In the genomic region with DNA sequence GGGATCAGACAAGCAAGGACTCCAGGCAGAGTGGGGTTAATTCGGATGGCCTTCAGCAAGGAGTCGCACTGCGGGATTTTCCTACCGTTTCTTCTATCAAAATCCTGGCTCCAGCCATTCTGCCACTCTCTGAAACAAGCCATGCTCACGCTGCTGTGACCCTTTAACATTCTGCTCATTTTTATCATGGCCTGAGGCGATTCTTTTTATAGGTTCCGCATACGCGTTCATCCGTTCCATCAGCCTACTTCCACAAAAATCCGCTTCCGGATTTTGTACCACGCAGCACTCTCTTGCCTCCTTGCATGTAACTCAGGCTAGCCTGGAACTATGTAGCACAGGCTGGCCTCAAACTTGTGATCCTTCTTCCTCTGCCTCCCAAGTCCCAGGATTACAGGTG, we compare ENCODE assay signal across 8 mouse cellular contexts. TPM values are rescaled to one million over a fixed set of nuclear protein-coding genes. Genes with fewer than 3 reads are reported as not detected.
DNase-seq lines count a peak whose midpoint lies in the region; ATAC-seq and TF ChIP-seq lines count a peak whose summit lies in the region.

No protein-coding gene starts in this region.

- POLR2A ChIA-PET in Patski (lab: Charles Lee) = interaction anchor here (0.8 to 1.2 kb wide), 2 partner anchors 14 to 97 kb away, joined by 4 to 5 read pairs; no protein-coding TSS in a partner anchor

- peak overlapping the region; percentile 81 for H3K9ac ChIP-seq in forebrain, embryonic 15.5 days (replicated peaks)
- H3K9ac ChIP-seq in liver, embryonic 15.5 days = peak overlapping the region; percentile 55; the same call in 1 of the 2 replicates
- H3K9ac ChIP-seq in neural tube, embryonic 15.5 days (replicated peaks) = peak overlapping the region; percentile 92

- H3K4me3 ChIP-seq in forebrain, embryonic 15.5 days = peak overlapping the region; percentile 78
- H3K4me3 ChIP-seq in liver, embryonic 15.5 days (replicated peaks) = peak overlapping the region; percentile 67
- peak overlapping the region; percentile 79 for H3K4me3 ChIP-seq in neural tube, embryonic 15.5 days (replicated peaks)

- CTCF ChIA-PET in Patski (lab: Charles Lee) = interaction anchor here (0.9 to 2.1 kb wide), 2 partner anchors 12 to 173 kb away, joined by 3 to 5 read pairs; no protein-coding TSS in a partner anchor

- TF ChIP-seq CTCF in Patski (IDR thresholded peaks at IDR 0.05) = no peak

- peak overlapping the region; percentile 92 for H3K27ac ChIP-seq in forebrain, embryonic 15.5 days (replicated peaks)
- no peak overlapping the region for H3K27ac ChIP-seq in liver, embryonic 15.5 days (replicated peaks)
- peak overlapping the region; percentile 98 for H3K27ac ChIP-seq in neural tube, embryonic 15.5 days (replicated peaks)

- no peaks in the 10 kb centered on the region for H3K27me3 ChIP-seq in Patski
- no peaks in the 10 kb centered on the region for H3K27me3 ChIP-seq in forebrain, embryonic 15.5 days
- H3K27me3 ChIP-seq in liver, embryonic 15.5 days = peaks cover 30% of the 10 kb centered on the region
- peaks cover 5% of the 10 kb centered on the region; the same call in 1 of the 2 replicates for H3K27me3 ChIP-seq in neural tube, embryonic 15.5 days (replicated peaks)

- ATAC-seq in Patski = peak; percentile 2
- no peak; the same call in 1 of the 2 replicates for ATAC-seq in forebrain, embryonic 15.5 days (replicated peaks)
- ATAC-seq in liver, embryonic 15.5 days (ENCODE audit: insufficient read depth) = no peak
- ATAC-seq in neural tube, embryonic 15.5 days (ENCODE audit: low FRiP score) = peak; percentile 21

- H3K4me1 ChIP-seq in forebrain, embryonic 15.5 days = peaks cover 14% of the 10 kb centered on the region
- peaks cover 23% of the 10 kb centered on the region for H3K4me1 ChIP-seq in liver, embryonic 15.5 days (replicated peaks)
- peaks cover 22% of the 10 kb centered on the region for H3K4me1 ChIP-seq in neural tube, embryonic 15.5 days

- H3K9me3 ChIP-seq in forebrain, embryonic 15.5 days = no peaks in the 10 kb centered on the region
- no peaks in the 10 kb centered on the region for H3K9me3 ChIP-seq in liver, embryonic 15.5 days (replicated peaks)
- H3K9me3 ChIP-seq in neural tube, embryonic 15.5 days (replicated peaks) = no peaks in the 10 kb centered on the region

- 5% methylated on average over 13 of the region's 13 CpGs for WGBS in forebrain, embryonic 15.5 days
- WGBS in liver, embryonic 15.5 days (ENCODE audit: insufficient replicate concordance) = 3% methylated on average over 13 of the region's 13 CpGs
- 5% methylated on average over 13 of the region's 13 CpGs for WGBS in neural tube, embryonic 15.5 days

- no peaks in the 10 kb centered on the region for H3K36me3 ChIP-seq in forebrain, embryonic 15.5 days
- H3K36me3 ChIP-seq in liver, embryonic 15.5 days (replicated peaks) = no peaks in the 10 kb centered on the region
- H3K36me3 ChIP-seq in neural tube, embryonic 15.5 days = peaks cover 13% of the 10 kb centered on the region

- in situ Hi-C loops in Patski (cut with MboI; ENCODE audit: low pct_unique_long_range_greater_than_20kb) = no loop called here

- H3K4me2 ChIP-seq in forebrain, embryonic 15.5 days (replicated peaks) = peak overlapping the region; percentile 93
- H3K4me2 ChIP-seq in liver, embryonic 15.5 days = peak overlapping the region; percentile 94
- peak overlapping the region; percentile 98 for H3K4me2 ChIP-seq in neural tube, embryonic 15.5 days

- DNase-seq in layer of hippocampus, adult 11-12 months (ENCODE audit: low spot score) = peak; percentile 62
- no peak for DNase-seq in layer of hippocampus, adult 9-10 months (ENCODE audit: low spot score)
- no peak for DNase-seq in Patski (ENCODE audit: low read depth, low spot score)
- no peak for DNase-seq in urinary bladder, postnatal 14 days (ENCODE audit: low spot score)
- DNase-seq in cerebellum, postnatal 36 days = no peak

RNA-seq across cellular contexts. Expression of a gene that starts 0.5 kb away (rescaled TPM):
- polyA plus RNA-seq in Patski (2021) = 10.9 TPM
- 24.2 and 25.3 TPM in 2 replicates for polyA plus RNA-seq in forebrain, embryonic 15.5 days (2015; fragmentation: Nextera tagmentation; extraction: Ambion mirVana)
- 1.6 and 1.9 TPM in 2 replicates for polyA plus RNA-seq in liver, embryonic 15.5 days (2015; fragmentation: Nextera tagmentation; extraction: Ambion mirVana)
- 38.4 and 39.3 TPM in 2 replicates for polyA plus RNA-seq in neural tube, embryonic 15.5 days (2015; fragmentation: Nextera tagmentation; extraction: Ambion mirVana)

RNA-seq across cellular contexts. Expression of a gene that starts 40.7 kb away (rescaled TPM):
- 151 TPM for polyA plus RNA-seq in Patski (2021)
- 15.1 and 15.2 TPM in 2 replicates for polyA plus RNA-seq in forebrain, embryonic 15.5 days (2015; fragmentation: Nextera tagmentation; extraction: Ambion mirVana)
- polyA plus RNA-seq in liver, embryonic 15.5 days (2015; fragmentation: Nextera tagmentation; extraction: Ambion mirVana) = 0.86 and 1.3 TPM in 2 replicates
- polyA plus RNA-seq in neural tube, embryonic 15.5 days (2015; fragmentation: Nextera tagmentation; extraction: Ambion mirVana) = 22.5 and 24.3 TPM in 2 replicates

Comparison
In these comparisons a context has a peak if more than half of its experiments do, and no peak if none do; other contexts are left out.
1. ATAC-seq: peak in Patski (single experiment) and neural tube, embryonic 15.5 days (single experiment); none in forebrain, embryonic 15.5 days (single experiment) and liver, embryonic 15.5 days (single experiment).
2. Peak in every context shown above with its lines, with median percentiles within 50 percentile points of each other: H3K4me2 ChIP-seq, H3K4me3 ChIP-seq and H3K9ac ChIP-seq.